Mouse (Mus musculus) adrenal gland, adult 2 months (tissue): ENCODE measurements at regions not wholly inside any gene's neighbourhood (a gene's known extent, or its start where the extent isn't known, plus 50 kb on each side); places are given as distances from the start of the nearest gene placed in this dataset.

ENCODE experiments used
- DNase-seq: peaks from one replicate; pipeline ENCODE4 v3.0.0; 2021

DNA sequence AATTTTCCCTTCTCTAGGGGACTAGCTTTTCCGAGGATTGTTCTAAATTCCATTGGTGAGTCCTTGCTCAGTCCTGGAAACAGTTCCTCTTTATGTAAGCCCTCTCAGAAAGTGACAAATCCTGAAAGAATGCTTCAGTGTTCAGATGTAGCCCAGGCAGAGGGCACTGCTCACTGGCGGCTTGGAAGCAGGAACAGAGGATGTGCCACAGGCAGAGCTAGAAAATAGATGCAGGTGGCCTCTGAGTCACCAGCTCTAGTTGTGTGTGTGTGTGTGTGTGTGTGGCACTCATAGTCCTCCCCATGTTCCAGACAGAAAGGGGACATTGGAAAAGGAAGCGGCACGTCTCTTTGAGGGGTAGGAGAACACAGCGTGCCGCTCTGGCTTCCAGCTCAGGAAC, 52.5 kb upstream of the Ampd3 start:
- DNase-seq: peak; percentile 54

DNA sequence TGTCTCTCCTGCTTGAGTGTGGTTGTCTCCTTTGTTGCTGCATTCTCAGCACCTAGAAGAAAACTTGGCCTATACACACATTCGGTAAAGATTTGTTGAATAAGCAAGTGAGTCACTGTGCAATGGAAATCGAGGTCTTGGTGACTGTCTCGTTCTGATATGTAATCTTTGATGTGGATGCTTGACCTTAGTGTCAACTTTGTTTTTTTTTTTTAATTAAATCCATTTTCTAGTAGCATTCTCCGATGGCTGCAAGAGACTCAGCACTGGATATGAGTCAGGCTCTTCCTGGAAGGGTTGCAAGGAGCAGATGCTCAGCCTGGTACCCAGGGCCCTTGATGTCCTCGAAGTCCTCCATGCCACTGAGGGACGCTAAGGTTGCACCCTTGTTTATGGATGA, 50.9 kb upstream of the Ampd3 start:
- DNase-seq: no peak
